Mouse (Mus musculus) retina, adult 2 months (tissue): ENCODE results near the gene Lamtor1.
"Not testable (repeated sequence)": the region's sequence is repeated elsewhere in the genome, so short reads cannot be mapped to it uniquely, and the experiment has no call there.

Experiments
- DNase-seq: peaks from one replicate; pipeline ENCODE4 v3.0.0-alpha.2; 2012; ENCODE audit warnings: low read depth, low spot score

Gene Lamtor1

GRCm38 (mm10) chr7:101900331-101901097, 5.2 kb upstream of the Lamtor1 start:
- no peak for DNase-seq

- no peak for DNase-seq
Observed at GRCm38 (mm10) chr7:101901969-101902368, 3.7 kb upstream of the Lamtor1 start.

- no peak for DNase-seq
Observed at GRCm38 (mm10) chr7:101902846-101903245, 2.9 kb upstream of the Lamtor1 start.

GRCm38 (mm10) chr7:101906287-101906681, 580 bp downstream of the Lamtor1 start, which contains the start of gene Tomt:
Tomt (minus strand) TSS chr7:101906359.
- DNase-seq: no peak

- DNase-seq: no peak
Observed at GRCm38 (mm10) chr7:101906696-101907095, 992 bp downstream of the Lamtor1 start.

GRCm38 (mm10) chr7:101908367-101908766, 2.7 kb downstream of the Lamtor1 start:
- no peak for DNase-seq

GRCm38 (mm10) chr7:101910138-101910537, 4.4 kb downstream of the Lamtor1 start:
- DNase-seq: no peak

- no peak for DNase-seq
Observed at GRCm38 (mm10) chr7:101911982-101912381, 6.3 kb downstream of the Lamtor1 start.

GRCm38 (mm10) chr7:101918071-101918470, 12.4 kb downstream of the Lamtor1 start:
- no peak for DNase-seq

- DNase-seq: not testable (repeated sequence)
Observed at GRCm38 (mm10) chr7:101925892-101926291, 20.2 kb downstream of the Lamtor1 start.

- no peak for DNase-seq
Observed at GRCm38 (mm10) chr7:101928093-101928492, 22.4 kb downstream of the Lamtor1 start.

GRCm38 (mm10) chr7:101932551-101932950, 26.8 kb downstream of the Lamtor1 start:
- no peak for DNase-seq

GRCm38 (mm10) chr7:101933300-101933699, 27.6 kb downstream of the Lamtor1 start:
- DNase-seq: no peak

GRCm38 (mm10) chr7:101933751-101934240, 28.1 kb downstream of the Lamtor1 start, which contains the start of the genes Lrrc51 and Numa1:
Lrrc51 (minus strand) TSS chr7:101933895.
Numa1 (plus strand) TSS chr7:101934111.
- peak; percentile 85 for DNase-seq

GRCm38 (mm10) chr7:101935957-101936356, 30.3 kb downstream of the Lamtor1 start:
- DNase-seq: no peak

- DNase-seq: no peak
Observed at GRCm38 (mm10) chr7:101936996-101937395, 31.3 kb downstream of the Lamtor1 start.

- DNase-seq: no peak
Observed at GRCm38 (mm10) chr7:101937569-101937968, 31.9 kb downstream of the Lamtor1 start.

GRCm38 (mm10) chr7:101938348-101938747, 32.6 kb downstream of the Lamtor1 start:
- no peak for DNase-seq

- no peak for DNase-seq
Observed at GRCm38 (mm10) chr7:101939758-101940157, 34.1 kb downstream of the Lamtor1 start.

- DNase-seq: not testable (repeated sequence)
Observed at GRCm38 (mm10) chr7:101949008-101949407, 43.3 kb downstream of the Lamtor1 start.

- DNase-seq: no peak
Observed at GRCm38 (mm10) chr7:101951648-101952047, 45.9 kb downstream of the Lamtor1 start.

GRCm38 (mm10) chr7:101952098-101952497, 46.4 kb downstream of the Lamtor1 start:
- DNase-seq: no peak

GRCm38 (mm10) chr7:101954163-101954562, 48.5 kb downstream of the Lamtor1 start:
- DNase-seq: no peak
